Mouse (Mus musculus) stomach, embryonic 14.5 days (tissue): Measurements from ENCODE around the gene Parp6. TPM values are rescaled to one million over a fixed set of nuclear protein-coding genes. Genes with fewer than 3 reads are reported as not detected.

Experiments used
- ATAC-seq: fragments of 200-750 bp; cut with Nextera tagmentation; 2 replicates; pipeline ENCODE4 v1.8.0; 2017; ENCODE audit warnings: low read depth, moderate TSS enrichment; ENCODE audit not compliant: insufficient number of reproducible peaks, insufficient read depth, low FRiP score
- H3K27ac ChIP-seq: fragments of 300-500 bp; sonication (generic); 2 replicates; pipeline ENCODE4 v1.5.1; 2014; ENCODE audit warnings: mild to moderate bottlenecking, low read length, moderate library complexity, mixed read lengths
- H3K27me3 ChIP-seq: fragments of 300-500 bp; sonication (generic); 2 replicates; pipeline ENCODE4 v1.6.1; 2014; ENCODE audit warnings: low read length, control low read depth, mixed read lengths; ENCODE audit not compliant: control insufficient read depth, insufficient read depth
- H3K36me3 ChIP-seq: fragments of 300-500 bp; sonication (generic); 2 replicates; pipeline ENCODE4 v1.6.1; 2014; ENCODE audit warnings: mild to moderate bottlenecking, control low read depth, low read length, moderate library complexity, mixed read lengths; ENCODE audit not compliant: control insufficient read depth, insufficient read depth
- H3K4me1 ChIP-seq: fragments of 300-500 bp; sonication (generic); 2 replicates; pipeline ENCODE4 v1.6.1; 2014; ENCODE audit warnings: low read length, control low read depth, mixed read lengths; ENCODE audit not compliant: control insufficient read depth, insufficient read depth
- H3K4me2 ChIP-seq: fragments of 300-500 bp; sonication (generic); replicated peaks from 2 replicates; pipeline ENCODE4 v1.6.1; 2014; ENCODE audit warnings: low read depth, low read length, control low read depth
- H3K4me3 ChIP-seq: fragments of 300-500 bp; sonication (generic); 2 replicates; pipeline ENCODE4 v1.5.1; 2014; ENCODE audit warnings: low read depth, low read length, control low read depth
- H3K9ac ChIP-seq: fragments of 300-500 bp; sonication (generic); replicated peaks from 2 replicates; pipeline ENCODE4 v1.6.1; 2014; ENCODE audit warnings: low read depth, mild to moderate bottlenecking, control low read depth, low read length, moderate library complexity, mixed read lengths
- H3K9me3 ChIP-seq: fragments of 300-500 bp; sonication (generic); 2 replicates; pipeline ENCODE4 v1.6.1; 2016; ENCODE audit warnings: low read depth, low read length, control low read depth; ENCODE audit not compliant: control insufficient read depth
- WGBS: fragments of 180-500 bp; shearing (Covaris S2); extraction: QIAGEN DNeasy Blood & Tissue Kit; methylation state at CpG from one replicate; pipeline ENCODE4 v1.1.7; 2014; 5-methylcytosine and 5-hydroxymethylcytosine counted together
- polyA plus RNA-seq: library from polyadenylated mRNA; unstranded; fragments of >200 nt; fragmentation: Nextera tagmentation; extraction: Ambion mirVana; gene quantifications from 2 replicates; pipeline ENCODE4 v1.2.1, GENCODE M21; 2014

The Parp6 gene
- polyA plus RNA-seq, 1 experiment from 2014 or later, result 39.5 TPM

- no peak overlapping the region for H3K4me3 ChIP-seq
- WGBS, result 75% methylated on average over 10 of the region's 10 CpGs
These were observed 27.2 kb upstream of the Parp6 start for GRCm38 (mm10) chr9:59589703-59590439.

DNA sequence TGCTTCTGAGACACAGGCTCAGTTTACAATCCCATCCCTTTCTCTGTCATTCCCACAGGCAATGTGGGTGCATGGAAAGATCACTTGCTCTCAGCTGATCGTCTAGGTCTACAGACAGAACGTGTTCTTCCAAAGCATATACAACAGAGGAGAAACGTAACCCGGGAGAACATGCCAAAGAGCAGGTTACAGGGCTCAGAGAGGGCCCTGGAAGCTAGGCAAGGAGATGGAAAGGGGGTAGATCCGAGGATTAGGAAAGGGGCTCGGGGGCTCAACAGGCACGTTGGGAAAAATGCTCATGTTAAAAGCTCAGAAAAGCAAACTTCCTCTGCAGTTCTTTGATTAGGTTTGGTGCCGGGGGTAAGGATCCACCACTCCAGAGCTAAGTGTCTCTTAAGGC is 15.4 kb upstream of the Parp6 start:
- Histone ChIP-seq H3K9ac (no peak overlapping the region), H3K9me3 (no peaks in the 10 kb centered on the region), H3K36me3 (no peaks in the 10 kb centered on the region), H3K27me3 (no peaks in the 10 kb centered on the region), H3K4me3 (no peak overlapping the region), H3K4me1 (no peaks in the 10 kb centered on the region), H3K27ac (no peak overlapping the region), H3K4me2 (no peak overlapping the region)
- no peak for ATAC-seq
- 67% methylated on average over 8 of the region's 8 CpGs for WGBS

More at GRCm38 (mm10) chr9:59589703-59590439, 27.2 kb upstream of the Parp6 start:
- Histone ChIP-seq H3K27ac (no peak overlapping the region), H3K4me1 (no peaks in the 10 kb centered on the region), H3K27me3 (no peaks in the 10 kb centered on the region), H3K9me3 (no peaks in the 10 kb centered on the region), H3K36me3 (no peaks in the 10 kb centered on the region), H3K4me2 (no peak overlapping the region), H3K9ac (no peak overlapping the region)
- ATAC-seq, result no peak

DNA sequence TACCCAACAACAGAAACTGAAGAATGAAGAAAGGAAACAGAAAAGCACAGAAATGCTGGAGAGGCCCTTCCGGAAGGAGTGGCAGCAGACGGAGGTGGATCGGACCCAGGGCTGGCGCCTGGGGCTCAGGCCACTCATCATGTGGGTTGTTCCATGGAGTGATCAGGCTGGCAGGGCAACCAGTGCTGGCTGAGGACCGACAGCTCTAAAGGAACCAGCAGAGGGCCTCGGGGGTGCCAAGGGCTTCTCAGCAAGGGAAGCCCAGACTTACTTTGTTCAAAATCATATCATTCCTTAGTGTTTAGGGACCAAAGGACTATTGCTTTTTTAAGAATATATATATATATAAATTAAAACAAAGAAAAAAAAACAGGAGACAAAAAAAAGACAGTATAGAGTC is 11.1 kb upstream of the Parp6 start:
- no peak overlapping the region for H3K4me2 ChIP-seq
- no peak overlapping the region for H3K4me3 ChIP-seq
- H3K9ac ChIP-seq, result no peak overlapping the region
- H3K36me3 ChIP-seq, result no peaks in the 10 kb centered on the region
- H3K9me3 ChIP-seq, result no peaks in the 10 kb centered on the region
- 54% methylated on average over 6 of the region's 6 CpGs for WGBS
- no peak overlapping the region for H3K27ac ChIP-seq
- no peaks in the 10 kb centered on the region for H3K27me3 ChIP-seq
- no peak for ATAC-seq
- H3K4me1 ChIP-seq, result no peaks in the 10 kb centered on the region

DNA sequence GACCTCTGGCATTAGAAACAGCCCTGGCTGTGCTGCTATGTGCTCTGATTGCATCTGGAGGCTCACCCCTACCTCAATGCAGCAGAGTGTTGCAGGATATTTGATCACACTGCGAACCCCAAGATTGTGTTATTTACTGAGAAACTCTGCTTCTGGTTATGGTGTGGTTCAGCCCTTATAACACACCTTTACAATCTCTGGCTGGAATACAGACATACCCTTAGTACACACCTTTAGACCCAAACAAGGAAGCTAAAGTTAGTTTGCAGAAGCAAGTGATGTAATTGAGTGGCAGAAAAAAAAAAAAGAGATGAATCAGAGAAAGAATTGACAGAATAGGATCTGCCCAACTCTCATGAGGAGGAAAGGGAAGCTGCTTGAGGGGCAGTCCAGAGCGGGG is 6.1 kb upstream of the Parp6 start:
- Histone ChIP-seq H3K36me3 (no peaks in the 10 kb centered on the region), H3K9me3 (no peaks in the 10 kb centered on the region), H3K27me3 (no peaks in the 10 kb centered on the region), H3K4me1 (no peaks in the 10 kb centered on the region), H3K9ac (no peak overlapping the region), H3K4me2 (no peak overlapping the region), H3K4me3 (no peak overlapping the region), H3K27ac (no peak overlapping the region)
- 87% methylated on average over 2 of the region's 2 CpGs for WGBS
- ATAC-seq, result no peak

DNA sequence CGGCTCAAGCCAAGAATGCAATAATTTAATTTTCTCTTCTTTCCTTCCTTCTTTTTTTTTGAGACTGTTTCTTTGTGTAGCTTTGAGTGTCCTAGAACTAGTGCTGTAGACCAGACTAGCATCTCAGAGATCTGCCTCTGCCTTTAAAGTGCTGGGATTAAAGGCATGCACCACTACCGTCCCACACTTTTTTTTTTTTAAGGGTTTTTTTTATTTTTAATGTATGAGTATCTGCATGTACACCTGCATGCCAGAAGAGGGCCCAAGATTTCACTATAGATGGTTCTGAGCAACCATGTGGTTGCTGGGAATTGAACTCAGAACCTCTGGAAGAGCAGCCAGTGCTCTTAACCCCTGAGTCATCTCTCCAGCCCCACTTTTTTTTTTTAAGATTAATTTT is 1.3 kb upstream of the Parp6 start:
- 76% methylated on average over 2 of the region's 2 CpGs for WGBS
- peaks cover 7% of the 10 kb centered on the region; the same call in 1 of the 2 replicates for H3K4me1 ChIP-seq
- no peaks in the 10 kb centered on the region for H3K36me3 ChIP-seq
- no peaks in the 10 kb centered on the region for H3K27me3 ChIP-seq
- H3K9me3 ChIP-seq, result no peaks in the 10 kb centered on the region
- no peak overlapping the region for H3K4me2 ChIP-seq
- no peak for ATAC-seq
- no peak overlapping the region for H3K4me3 ChIP-seq
- no peak overlapping the region for H3K27ac ChIP-seq
- no peak overlapping the region for H3K9ac ChIP-seq

- ATAC-seq, result no peak
- H3K4me2 ChIP-seq, result peak overlapping the region; percentile 53
- peaks cover 7% of the 10 kb centered on the region; the same call in 1 of the 2 replicates for H3K4me1 ChIP-seq
- under 1% methylated on average over 58 of the region's 58 CpGs for WGBS
- H3K9me3 ChIP-seq, result no peaks in the 10 kb centered on the region
- H3K9ac ChIP-seq, result peak overlapping the region; percentile 64
- H3K4me3 ChIP-seq, result peak overlapping the region; percentile 80
- peak overlapping the region; percentile 86 for H3K27ac ChIP-seq
- H3K27me3 ChIP-seq, result no peaks in the 10 kb centered on the region
- H3K36me3 ChIP-seq, result peaks cover 6% of the 10 kb centered on the region
These were observed 356 bp downstream of the Parp6 start for GRCm38 (mm10) chr9:59617307-59617973.

DNA sequence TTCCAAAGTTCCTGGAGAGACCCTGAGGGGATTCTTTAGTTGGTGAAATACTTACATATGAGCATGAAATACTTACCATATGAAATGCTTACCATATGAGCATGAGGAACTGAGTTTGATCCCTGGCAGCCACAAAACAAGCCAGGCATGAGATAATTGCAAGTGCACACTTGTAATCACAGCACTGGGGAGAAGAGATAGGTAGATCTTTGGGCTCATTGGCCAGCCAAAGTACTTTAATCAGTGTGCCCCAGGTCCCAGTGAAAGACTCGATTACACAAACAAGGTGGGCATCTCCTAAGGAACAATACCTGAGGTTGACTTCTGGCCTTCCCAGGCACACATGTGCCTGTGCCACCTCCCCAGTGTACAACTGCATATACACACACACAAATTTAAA is 21.3 kb downstream of the Parp6 start:
- no peak for ATAC-seq
- Histone ChIP-seq H3K9ac (no peak overlapping the region), H3K36me3 (peaks cover 52% of the 10 kb centered on the region), H3K4me3 (no peak overlapping the region), H3K9me3 (no peaks in the 10 kb centered on the region), H3K27ac (no peak overlapping the region), H3K27me3 (no peaks in the 10 kb centered on the region), H3K4me2 (no peak overlapping the region), H3K4me1 (no peaks in the 10 kb centered on the region)
- 94% methylated on average over 1 of the region's 1 CpGs for WGBS

- ATAC-seq, result no peak
- WGBS, result 93% methylated on average over 4 of the region's 4 CpGs
- peaks cover 44% of the 10 kb centered on the region for H3K36me3 ChIP-seq
These were observed 22.9 kb downstream of the Parp6 start for GRCm38 (mm10) chr9:59639936-59640335.

More at GRCm38 (mm10) chr9:59639936-59640335, 22.9 kb downstream of the Parp6 start:
- H3K27ac ChIP-seq, result no peak overlapping the region
- no peaks in the 10 kb centered on the region for H3K27me3 ChIP-seq
- H3K4me2 ChIP-seq, result no peak overlapping the region
- no peak overlapping the region for H3K4me3 ChIP-seq
- H3K9me3 ChIP-seq, result no peaks in the 10 kb centered on the region
- no peaks in the 10 kb centered on the region for H3K4me1 ChIP-seq
- no peak overlapping the region for H3K9ac ChIP-seq
